Mouse (Mus musculus): Measurements from ENCODE around the gene Ccl1. TPM values are rescaled to one million over a fixed set of nuclear protein-coding genes. Genes with fewer than 3 reads are reported as not detected.

Ccl1 gene
- total RNA-seq (2021): not detected
- long read RNA-seq, experiment 1, partial matches to known transcripts: 0 of 1 reads
- long read RNA-seq, experiment 1, other reads (novel, unspliced or antisense): 0 of 1 reads
- long read RNA-seq, experiment 2: 0 reads

DNA sequence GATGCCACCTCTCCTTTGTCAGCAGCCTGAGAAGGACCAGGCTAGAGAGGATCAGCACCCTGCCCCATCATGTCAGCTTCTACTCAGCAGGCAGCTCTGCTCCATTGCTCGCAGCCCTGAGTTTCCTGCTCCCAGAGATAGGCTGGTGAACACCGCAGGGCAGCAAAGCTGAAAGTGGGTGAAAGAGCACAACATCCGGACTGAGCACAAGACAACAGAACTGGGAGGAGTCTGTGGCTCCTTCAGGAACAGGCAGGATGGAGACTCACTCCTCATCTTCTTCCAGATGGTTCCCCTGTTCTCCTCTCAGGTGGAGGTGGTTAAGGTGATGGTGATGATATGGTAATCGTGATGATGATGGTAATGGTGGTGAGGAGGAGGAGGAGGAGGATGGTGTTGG lies at the start of gene Ccl1:
Gene Ccl1 (minus strand): TSS at position 101 of the 400 bp plus-strand sequence.
- DNase-seq: no peak

DNA sequence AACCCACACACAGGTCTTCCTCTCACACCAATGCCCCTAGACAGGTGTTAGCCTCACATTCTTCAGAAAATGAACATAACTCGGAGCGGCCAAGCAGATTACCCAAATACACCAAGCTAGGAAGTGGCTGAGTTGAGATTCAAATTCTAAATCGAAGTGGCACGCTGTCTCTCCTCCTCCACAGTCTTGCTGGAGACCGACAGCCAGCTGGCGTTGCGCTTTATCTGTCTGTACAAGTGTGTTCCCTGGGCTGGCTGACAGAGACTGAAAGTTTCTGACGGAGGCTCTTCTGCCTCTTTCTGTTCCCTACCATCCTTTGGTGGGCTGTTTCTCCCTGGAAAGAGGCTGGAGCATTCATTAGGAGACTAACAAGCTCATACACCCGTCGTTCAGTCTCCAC lies 45.5 kb upstream of the Ccl1 start:
- no peak for DNase-seq

DNA sequence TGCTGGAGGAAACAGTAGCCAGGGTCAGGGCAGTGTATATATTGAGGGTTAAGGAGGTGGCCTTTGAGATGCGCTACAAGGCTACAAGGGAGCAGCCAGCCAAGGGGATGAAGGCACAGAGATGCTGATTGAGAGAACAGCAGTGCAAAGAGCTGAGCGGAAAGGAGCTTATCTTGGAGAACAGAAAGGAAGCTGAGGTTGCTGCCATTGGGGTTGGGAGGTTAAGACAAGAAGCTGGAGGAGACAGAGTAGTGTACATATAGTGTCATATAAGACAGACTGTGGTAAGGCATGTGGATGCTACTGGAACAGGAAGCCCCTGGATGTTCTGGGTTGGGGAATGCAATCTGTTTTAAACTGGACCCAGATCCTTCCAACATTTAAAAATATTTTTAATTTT lies 35.4 kb upstream of the Ccl1 start:
- DNase-seq: no peak

DNA sequence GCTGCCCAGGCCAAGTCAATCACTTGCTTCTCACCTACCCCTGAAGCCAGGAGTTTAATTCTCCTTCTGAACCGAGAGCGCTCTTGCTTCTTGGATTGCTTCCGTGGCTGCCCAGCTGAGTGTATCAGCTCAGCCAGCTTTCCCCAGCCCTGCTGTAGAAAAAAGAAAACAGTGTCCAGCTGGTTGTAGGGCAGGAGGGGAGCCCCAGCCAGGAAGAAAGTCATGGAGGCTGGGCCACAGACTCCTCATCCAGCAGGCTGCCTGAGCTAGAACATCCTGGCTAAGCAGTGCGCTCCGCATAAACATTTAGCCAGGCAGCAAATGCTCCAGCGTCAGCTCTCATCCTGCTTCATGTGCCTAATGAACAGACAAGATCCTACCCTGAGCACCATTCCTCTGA lies 34.9 kb upstream of the Ccl1 start:
- DNase-seq: peak; percentile 9 to 12

DNA sequence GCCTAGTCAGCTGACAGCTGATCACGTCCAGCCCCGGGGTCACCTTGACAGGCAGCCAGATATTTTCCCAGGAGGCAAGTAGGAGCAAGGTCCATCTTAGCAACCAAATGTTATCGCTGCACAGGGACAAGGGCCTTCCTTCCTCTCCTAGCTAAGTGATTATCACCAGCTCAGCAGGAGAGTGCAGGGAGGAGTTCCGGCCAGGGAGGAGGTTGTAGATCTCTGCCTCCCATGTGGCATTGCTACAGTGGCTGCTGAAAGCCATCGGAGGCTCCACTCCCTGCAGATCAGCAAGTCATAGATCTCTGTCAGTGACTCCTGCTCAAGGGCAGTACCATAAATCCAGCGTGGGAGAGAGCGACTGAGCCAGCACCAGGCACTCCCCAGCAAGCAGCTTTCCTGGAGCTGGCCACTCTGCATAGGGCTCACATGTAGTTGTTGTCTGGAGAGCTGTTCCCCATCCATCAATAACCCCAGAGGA lies 34.5 kb upstream of the Ccl1 start:
- DNase-seq: peak; percentile 29 to 56

DNA sequence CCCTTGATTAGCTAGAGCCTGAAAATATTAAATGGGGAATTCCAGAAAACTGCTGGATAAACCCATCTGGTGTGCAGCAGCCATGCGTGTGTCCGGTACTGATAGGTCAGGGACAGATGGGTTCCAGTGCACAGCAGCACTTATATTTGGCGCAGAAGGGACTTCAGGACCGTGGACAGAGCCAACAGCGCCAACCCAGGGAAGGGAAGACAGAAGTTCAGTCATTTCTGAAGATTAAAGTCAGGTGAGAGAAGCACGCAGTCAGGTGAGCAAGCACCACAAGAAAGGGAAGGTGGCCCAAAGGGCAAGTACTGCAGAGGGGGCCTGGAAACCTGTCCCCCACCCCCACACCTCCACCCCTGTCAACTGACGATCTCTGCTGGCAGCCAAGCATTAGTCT lies 7.7 kb upstream of the Ccl1 start:
- DNase-seq: peak in 1 of 2 experiments; percentile 15

DNA sequence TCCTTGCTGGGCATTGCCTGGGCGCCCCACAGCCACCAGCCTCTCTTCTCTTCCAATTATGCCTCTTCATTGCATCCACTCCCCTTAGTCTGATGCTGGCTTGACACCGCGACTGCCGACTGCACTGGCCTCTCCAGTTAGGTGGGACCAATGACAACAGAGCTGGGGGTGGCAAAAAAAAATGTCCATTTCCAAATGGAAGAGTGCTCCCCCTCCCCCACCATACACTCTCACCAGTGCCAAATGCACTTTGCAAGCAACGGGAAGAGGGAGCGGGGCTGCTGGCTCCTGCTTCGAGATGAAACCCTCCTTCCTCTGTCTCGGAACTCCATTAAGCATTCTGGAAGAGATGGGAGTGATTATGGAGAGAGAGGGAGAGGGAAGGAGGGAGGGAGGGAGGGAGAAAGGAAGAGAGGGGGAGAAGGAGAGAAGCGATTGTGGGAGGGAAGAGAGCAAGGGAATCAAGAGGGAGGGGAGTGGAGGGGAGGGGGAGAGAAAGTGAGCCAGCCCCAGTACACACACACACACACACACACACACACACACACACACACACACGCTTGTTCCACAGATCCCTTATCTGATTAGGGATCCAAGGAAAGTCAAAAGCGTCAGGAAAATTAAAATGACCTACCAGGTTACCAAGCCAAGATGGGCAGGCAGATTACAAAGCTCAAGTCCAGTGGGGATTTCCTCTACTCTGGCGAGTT lies 5.0 kb upstream of the Ccl1 start:
- DNase-seq: no peak

DNA sequence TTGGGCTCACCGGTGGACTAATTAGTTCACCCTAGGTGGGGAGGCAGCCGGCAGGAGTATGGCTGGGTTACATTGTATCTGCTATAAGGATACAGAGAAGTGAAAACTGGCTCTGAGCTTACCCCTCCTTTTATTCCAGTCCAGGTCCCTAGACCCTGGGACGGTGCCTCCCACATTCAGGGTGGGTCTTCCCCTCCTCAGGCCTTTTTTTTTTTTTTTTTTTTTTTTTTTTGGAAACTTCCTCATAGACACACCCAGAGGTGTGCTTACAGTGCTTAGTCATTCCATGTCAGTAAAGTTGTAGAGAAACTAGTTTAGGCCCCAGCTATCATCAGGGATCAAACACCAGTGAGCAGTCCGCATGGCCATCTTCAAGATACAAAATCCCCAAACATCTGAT lies 7.6 kb downstream of the Ccl1 start:
- no peak for DNase-seq

DNA sequence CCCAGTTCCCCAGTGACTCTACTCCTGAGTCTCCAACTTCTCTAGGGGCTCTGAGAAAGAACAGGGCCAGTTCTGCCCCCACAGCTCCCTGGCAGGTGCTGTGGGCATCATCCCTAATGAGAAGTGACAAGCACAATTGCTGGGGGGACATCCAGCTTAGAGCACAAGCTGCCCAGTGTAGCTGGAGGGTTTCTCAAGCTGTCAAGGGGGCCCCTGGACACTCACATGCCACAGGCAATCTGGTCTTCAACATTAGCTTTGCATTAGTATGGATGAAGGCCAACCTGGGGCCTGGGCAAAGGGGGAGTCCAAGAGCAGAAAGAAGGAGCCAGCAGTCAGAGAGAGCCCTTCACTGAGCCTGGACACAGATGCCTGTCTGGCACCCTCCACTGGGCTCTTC lies 14.6 kb downstream of the Ccl1 start:
- DNase-seq: no peak

DNA sequence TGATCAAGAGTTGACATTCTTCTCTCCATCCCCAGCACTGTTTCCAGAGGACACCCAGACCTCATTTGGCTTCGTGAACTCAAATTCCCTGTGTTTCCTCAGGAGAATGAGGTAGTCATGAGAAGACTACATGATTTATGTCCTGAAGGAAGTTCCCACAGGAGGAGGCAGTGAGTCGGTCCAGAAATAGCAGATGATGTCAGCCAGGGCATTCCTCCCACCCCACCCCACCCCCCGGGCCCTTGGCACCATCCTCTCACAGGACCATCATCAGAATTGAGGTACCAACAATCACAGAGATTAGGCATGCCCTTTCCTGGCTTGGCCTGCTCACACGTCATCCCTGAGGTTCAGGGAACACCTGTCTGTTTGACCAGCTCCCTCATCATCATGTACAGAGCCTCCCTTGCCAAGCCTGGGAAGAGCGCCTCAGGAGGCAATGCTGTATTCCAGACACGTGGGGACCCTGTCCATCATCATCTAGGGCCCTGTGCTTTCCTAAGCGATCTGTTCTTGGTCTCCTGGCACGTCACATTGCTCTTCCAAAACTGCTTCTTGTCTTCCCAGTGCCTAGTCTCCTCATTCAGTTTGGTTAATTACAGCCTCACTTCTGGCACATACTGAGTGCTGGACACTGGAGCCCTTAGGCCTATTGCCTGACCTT lies 31.2 kb downstream of the Ccl1 start:
- DNase-seq: no peak

DNA sequence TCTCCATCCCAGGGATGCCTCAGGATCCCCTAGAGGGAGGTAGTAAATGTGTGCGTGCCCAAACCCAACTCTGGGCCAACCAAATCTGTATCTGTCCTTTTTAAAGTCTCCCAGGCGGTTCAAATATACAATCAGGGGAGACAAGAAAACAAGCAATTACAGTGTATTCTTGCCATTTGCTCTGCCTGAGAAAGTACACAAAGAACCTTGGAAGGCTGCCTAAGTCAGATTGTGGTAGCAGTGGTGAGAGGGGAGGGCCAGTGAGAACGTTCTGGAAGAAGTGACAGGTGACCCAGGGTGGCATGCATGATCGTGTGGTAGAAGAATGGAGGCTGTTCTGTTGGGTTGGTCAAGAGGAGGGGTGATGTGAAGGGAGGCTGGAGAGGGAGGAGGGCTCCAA lies 46.4 kb downstream of the Ccl1 start:
- no peak for DNase-seq

DNA sequence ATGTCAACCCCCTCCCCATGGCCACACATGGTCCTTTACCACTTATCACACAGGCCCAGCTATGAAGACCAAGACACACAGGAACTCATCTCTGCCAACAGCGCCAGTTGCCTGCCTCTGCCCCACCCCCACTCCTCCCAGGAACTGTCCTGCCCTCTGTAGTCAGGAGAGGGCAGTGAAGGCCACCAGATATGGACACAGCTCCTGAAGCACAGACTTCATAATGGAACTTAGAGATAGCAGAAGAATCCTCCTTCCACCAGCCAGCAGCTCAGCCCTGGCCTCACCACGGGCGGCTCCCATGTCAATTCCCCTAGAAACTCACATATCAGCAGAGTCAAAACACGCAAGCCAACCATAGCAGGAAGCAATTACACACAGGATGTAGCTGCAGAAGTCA lies 49.9 kb downstream of the Ccl1 start:
- peak; percentile 24 to 43 for DNase-seq

DNA sequence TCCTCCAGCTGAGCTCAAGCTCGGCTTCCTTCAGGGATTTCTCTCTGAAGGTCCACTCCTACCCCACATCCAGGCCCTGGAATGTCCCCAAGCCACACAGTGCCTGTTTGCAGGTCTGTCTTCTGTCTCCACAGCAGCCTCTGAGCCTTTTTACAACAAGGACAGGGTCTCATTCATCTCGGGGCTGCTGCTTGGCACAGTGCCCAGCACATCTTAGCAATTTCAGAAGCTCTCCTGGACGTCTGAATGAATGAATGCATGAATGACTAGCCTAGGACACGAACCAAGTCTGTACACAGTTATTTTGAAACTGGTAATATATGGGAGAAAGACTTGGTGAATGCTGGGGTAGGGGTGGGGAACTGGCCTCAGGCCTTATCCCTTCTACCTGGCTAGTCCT lies 52.1 kb downstream of the Ccl1 start:
- no peak for DNase-seq

DNA sequence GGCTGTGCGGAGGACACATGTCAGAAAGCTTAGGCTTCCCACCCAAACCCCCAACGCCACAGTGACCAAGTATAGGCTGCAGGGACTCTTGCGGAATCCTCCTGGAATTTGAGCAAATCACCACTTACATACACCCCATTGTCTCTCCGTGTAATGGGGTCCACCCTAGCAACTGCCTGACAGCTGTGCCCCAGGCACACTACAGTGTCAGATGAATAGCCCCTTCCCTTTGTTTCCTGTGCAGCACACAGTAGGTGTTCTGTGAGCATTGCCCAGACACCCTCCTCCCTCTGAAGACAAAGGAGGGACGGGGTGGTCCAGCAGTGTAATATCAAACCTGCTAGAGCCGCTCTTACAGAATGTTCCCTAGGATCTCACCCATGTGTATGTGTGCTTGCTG lies 54.2 kb downstream of the Ccl1 start:
- no peak for DNase-seq

DNA sequence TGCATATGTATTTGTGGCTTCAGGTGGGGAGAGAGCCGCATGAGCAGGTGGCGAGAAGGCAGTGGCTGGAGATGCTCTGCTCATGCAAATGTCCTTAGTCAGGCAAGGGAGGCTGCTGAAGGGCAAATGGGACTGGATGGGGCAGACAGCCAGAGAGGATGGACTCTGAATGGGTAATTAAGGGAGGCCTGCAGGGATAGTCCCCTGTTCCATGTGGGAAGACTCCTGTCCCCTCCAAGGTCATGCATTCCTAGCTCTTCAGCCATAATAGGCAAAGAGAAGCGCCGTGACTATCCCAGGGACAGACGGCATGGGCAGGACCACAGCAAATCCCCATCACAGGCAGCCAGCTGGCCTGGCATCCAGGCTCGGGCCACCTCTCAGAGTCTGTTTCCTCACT lies 55.5 kb downstream of the Ccl1 start:
- DNase-seq: no peak

DNA sequence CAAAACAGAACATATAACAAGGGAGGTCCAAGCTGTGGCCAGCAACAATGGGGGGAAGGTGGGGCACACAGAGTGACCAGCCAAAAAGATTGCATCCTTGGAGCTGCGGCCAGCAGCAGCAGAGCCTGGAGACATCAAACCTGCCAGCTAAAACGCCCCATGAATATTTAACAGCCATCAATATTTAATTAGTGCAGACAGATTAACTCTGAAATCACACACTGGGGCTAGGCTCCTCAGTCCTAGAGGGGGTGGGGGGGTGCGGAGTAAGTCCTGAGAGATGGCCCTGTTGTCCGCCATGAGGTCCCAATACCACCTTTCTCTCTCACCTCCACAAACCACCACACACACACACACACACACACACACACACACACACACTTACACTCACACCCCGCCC lies 68.1 kb downstream of the Ccl1 start:
- no peak for DNase-seq

DNA sequence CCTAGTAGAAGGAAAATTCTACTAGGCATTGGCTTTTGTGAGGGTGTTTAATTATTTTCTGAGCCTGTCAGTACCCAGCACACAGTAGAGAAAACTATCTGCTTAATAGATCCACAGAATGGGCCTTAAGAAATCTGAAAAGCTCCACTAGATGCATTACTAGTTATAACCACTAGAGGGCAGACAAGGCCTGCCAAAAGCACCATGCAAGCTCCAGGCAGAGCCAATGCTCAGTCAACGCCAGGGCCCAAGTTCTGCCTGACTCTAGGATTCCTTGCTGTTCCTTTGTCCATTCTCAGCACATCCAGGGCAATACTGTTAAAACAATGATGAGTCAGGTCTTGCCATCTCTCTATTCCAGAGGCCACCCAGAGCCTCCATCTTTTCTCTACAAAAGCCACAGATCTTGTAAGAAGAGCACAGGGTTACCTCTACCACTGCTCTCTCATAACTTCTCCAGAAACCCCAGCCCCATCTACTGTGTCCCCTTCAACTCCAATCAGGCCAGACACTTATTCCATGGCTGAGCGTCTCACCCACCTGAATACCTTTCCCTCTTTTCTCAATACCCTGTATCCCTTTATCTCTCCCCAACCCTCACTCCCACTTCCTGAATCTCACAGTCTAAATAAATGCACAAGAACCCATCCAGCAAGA lies 69.8 kb downstream of the Ccl1 start:
- peak; percentile 9 to 50 for DNase-seq

DNA sequence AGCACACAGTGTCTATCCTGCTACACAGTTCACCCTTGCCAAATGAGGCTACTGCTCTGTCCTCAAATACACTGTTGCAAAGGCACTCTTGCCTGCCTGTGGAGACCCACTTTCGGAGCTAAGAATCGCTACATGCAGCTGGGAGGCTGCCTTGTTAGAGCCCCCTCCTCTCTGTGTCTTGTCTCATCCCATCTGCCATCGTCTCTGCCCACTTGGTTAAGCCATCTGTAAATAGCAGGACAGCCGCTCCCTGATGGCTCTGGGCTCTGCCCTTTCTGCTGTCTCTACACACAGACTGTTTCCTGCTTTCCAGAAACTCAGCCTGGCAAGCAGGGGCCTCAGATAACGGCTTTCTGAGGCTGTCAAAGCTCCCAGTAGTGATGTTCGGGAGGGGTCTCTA lies 71.5 kb downstream of the Ccl1 start:
- no peak for DNase-seq

DNA sequence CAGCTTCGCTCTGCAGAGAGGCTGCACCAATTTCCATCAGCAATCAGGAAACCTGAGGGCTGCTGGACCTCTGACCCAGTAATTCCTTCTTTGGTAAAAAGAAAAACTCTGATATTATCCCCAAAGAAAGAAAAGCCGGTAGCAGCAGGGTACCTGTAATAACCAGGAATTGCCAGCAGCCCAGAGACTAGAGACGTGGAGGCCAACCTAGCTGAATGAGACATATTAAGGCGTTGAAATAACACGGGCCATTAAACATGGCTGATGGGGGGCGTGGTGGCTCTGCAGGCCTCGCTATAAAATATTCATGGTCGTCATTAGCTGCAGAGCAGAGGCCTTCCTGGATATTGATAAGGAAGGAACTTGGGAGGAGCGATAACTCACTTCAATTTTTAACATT lies 78.5 kb downstream of the Ccl1 start:
- DNase-seq: no peak

DNA sequence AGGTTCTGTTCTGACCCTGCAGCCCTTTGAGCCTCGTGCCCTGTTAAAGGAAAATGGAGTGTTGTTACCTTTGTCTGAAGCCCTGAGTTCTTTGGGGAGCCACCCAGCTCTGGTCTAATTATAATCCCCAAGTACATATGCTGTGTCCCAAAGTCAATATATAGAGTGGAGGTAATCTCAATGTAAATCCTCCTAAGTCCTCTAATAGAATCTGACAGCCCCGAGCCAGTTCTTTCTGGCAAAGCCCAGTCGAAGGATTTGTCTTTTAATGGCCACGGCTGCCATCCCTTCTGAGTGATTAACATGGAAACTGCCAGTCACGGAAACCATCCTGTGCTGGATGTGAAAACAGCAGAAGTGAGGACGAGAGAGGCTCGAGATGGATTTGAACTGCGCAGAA lies 79.6 kb downstream of the Ccl1 start:
- no peak for DNase-seq

DNA sequence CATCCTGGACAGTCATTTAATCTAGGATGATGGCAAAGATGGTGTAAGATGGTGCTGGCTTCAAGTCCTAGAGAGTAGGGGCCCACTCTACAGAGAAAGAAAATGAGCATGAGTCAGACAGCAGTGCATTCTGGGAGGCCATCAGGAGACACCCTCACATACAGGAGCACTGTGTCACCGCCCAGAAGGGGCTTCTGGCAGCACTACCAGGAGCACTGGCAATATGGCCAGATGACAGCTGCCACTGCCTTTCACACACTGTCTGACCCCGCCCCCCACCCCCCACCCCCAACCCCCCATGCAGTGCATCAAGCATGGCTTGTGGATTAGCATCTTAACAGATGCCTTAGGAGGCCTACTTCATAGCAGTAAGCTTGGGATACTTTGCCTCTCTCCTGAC lies 89.0 kb downstream of the Ccl1 start:
- no peak for DNase-seq

DNA sequence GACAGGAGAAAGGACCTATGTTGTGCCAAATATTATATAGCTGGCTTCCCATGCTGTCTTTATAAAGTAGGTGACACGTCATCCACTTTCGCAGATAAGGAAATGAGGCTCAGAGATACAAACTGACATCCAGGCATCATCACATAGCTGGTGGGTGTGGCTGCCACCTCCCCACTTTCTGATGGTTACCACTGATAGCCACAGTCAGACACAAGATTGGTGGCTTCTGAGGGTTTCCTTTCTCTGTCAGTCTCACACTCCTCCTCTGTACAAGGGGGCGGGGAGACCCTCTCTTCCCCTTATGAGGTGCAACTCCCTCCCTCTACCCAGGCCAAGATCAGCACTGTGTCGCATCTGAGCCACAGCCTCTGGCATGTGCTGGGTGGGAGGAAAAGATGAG lies 91.1 kb downstream of the Ccl1 start:
- DNase-seq: no peak

DNA sequence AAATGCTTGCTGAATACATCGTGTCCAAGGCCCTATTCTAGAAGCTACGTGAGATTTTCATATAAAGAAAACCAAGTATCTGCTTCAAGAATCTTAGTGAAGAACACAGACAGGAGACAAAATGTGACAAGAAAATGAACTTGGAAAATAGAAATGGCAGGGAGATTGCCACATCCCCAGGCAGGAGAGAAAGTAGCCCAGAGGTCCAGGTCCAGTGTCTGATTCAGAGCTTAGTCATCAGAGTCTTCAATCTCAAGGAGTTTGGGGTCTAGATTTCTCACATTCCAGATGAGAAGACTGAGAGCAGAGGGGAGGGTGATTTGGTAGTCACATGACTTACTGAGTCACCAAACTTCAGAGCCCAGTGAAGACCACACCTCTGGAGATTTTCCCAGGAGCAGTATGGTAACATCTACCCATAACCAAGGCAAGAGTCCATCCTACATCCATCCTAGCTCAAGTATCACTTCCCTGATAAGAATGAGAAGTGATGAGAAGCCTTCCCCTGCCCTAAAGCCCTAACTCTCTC lies 98.5 kb downstream of the Ccl1 start:
- no peak for DNase-seq
